Mouse (Mus musculus): ENCODE data around the gene Ints12. TPM values are rescaled to one million over a fixed set of nuclear protein-coding genes. Genes with fewer than 3 reads are reported as not detected.
A peak's percentile ranks its signal among the peaks of the same experiment; 100 is the strongest.

Ints12 gene
- polyA plus RNA-seq (2015; fragmentation: Nextera tagmentation; extraction: Ambion mirVana), result 20.4 and 21.8 TPM in 2 replicates

DNA sequence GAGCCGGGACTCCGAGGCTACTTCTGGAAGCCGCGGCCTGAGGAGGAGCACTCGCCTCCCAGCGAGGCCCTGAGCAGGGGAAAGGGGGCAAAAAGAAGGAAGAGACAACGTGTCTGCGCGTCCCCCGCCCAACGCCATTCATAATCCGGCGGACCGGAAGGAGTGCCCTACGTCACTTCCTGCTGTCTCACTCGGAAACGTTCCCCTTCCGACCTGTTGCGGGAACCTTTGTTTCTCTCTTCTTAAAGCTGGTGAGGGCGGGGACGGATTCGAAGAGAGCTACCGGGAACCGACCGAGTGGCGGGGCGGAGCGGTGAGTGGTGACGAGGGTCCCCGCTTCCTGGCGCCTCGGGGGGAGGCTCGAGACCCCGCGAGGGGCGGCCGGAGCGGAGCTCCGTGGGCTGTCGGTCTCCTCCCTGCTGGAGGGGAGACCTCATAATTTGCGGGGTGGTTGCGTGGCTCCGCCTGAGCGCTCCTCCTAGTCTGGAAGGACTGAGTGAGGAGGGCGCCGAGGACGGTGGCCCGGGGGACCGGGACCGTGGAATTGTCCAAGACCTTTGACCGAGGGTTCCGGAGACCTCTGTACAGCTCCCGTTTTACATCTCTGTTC lies at the start of gene Ints12, which contains the start of gene Gstcd:
TSS of gene Ints12 (plus strand) at position 177 of the 610 bp plus-strand sequence.
TSS of gene Gstcd (minus strand) at position 370 of the 610 bp plus-strand sequence.
- Histone ChIP-seq H3K9me3 (no peaks in the 10 kb centered on the region), H3K27me3 (no peaks in the 10 kb centered on the region), H3K4me3 (peak within 1 kb of the TSS; percentile 88), H3K4me2 (peak within 1 kb of the TSS; percentile 71), H3K9ac (peak within 1 kb of the TSS; percentile 95), H3K27ac (peak within 1 kb of the TSS; percentile 99), H3K4me1 (peaks cover 15% of the 10 kb centered on the region), H3K36me3 (no peaks in the 10 kb centered on the region)
- peak; percentile 97 for ATAC-seq (ENCODE audit: borderline replicate concordance, extremely low read depth, low FRiP score, low TSS enrichment)
- under 1% methylated on average over 46 of the region's 53 CpGs for WGBS

DNA sequence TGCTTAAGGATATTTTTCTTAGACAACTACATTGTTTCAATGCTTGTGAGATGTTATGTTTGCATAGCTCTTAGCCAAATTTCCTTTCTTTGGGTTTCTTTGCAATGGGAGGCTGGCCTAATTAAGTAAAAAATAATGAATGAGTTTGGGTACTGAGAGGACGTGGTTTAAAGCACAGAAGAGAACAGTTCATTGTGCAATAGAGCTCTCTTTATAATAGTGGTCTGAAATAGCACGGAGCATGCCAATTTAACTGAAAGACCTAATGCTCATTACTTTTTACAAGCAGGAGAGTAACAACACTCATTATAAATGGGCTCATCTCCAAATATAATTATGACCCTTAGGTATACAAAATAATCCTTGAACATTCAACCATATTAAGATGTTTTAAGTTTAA lies 39.6 kb upstream of the Ints12 start:
- Histone ChIP-seq H3K9me3 (no peaks in the 10 kb centered on the region), H3K4me1 (no peaks in the 10 kb centered on the region), H3K4me3 (no peak overlapping the region), H3K9ac (no peak overlapping the region), H3K27me3 (no peaks in the 10 kb centered on the region), H3K27ac (no peak overlapping the region), H3K36me3 (peaks cover 6% of the 10 kb centered on the region; the same call in 1 of the 2 replicates), H3K4me2 (no peak overlapping the region)
- ATAC-seq (ENCODE audit: borderline replicate concordance, extremely low read depth, low FRiP score, low TSS enrichment), result peak; percentile 75; the same call in 1 of the 2 replicates
- 53% methylated on average over 2 of the region's 2 CpGs for WGBS

DNA sequence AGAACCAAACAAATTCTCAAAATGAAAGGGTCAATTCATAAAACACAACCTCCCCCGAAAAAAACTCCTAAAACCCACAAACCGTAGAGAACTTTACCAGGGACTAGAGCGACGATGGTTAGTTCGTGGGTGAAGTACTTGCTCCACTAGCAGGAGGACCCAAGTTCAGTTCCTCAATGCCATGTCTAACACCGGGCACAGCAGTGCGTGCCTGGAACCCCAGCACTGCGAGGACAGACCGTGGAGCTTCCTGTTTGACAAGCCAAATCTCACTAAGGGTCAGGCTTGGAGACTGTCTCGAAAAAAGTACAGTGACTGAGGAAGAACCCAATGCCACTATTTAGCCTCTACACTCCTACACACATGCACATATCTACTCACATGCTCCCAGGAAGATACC lies 16.1 kb upstream of the Ints12 start:
- H3K9me3 ChIP-seq, result no peaks in the 10 kb centered on the region

DNA sequence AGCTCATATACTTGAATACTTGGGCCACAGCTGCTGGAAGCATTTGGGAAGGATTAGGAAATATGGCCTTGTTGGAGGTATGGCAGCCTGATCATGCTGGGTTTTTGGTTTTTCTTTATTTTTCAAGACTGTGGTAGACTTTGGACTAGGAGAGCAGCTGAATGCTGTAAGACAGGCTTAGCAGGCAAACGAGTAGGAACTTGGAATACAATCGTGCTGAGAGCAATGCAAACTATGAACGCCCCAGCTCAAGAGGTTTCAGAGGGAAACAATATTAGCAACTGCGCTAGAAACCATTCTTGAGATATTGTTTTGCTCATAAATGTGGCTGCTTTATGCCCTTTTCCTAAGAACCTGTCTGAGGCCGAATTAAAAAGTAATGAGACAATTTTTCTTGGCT lies 8.9 kb upstream of the Ints12 start:
- Histone ChIP-seq H3K27me3 (no peaks in the 10 kb centered on the region), H3K36me3 (peaks cover 35% of the 10 kb centered on the region), H3K4me1 (no peaks in the 10 kb centered on the region), H3K4me3 (no peak overlapping the region), H3K27ac (no peak overlapping the region), H3K9ac (no peak overlapping the region), H3K9me3 (no peaks in the 10 kb centered on the region), H3K4me2 (no peak overlapping the region)
- 79% methylated on average over 5 of the region's 5 CpGs for WGBS
- no peak for ATAC-seq (ENCODE audit: borderline replicate concordance, extremely low read depth, low FRiP score, low TSS enrichment)

More for the DNA sequence above, 16.1 kb upstream of the Ints12 start:
- no peak for ATAC-seq (ENCODE audit: borderline replicate concordance, extremely low read depth, low FRiP score, low TSS enrichment)
- no peaks in the 10 kb centered on the region for H3K4me1 ChIP-seq
- no peak overlapping the region for H3K4me2 ChIP-seq
- no peaks in the 10 kb centered on the region for H3K27me3 ChIP-seq
- 90% methylated on average over 10 of the region's 10 CpGs for WGBS
- no peak overlapping the region for H3K9ac ChIP-seq
- peaks cover 18% of the 10 kb centered on the region for H3K36me3 ChIP-seq
- no peak overlapping the region for H3K27ac ChIP-seq
- H3K4me3 ChIP-seq, result no peak overlapping the region

DNA sequence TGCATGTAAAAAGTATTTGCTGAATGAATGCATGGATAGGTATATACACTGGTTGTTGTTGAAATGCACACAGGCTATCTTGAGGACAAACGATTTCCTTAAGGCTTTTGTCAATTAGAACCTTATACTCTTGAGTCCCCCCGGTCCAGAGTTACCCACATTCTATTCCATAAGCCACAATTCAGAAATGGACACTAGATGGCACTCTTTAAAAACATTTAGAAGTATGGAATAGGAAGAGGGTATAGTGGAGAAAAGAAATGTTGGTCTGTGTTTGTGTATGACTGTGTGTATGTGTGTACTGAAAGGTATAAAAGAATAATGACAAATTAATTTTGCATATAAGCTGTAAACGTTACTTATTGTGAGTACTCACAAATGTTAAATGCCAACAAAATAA lies 5.8 kb upstream of the Ints12 start:
- no peaks in the 10 kb centered on the region for H3K27me3 ChIP-seq
- peaks cover 28% of the 10 kb centered on the region for H3K36me3 ChIP-seq
- ATAC-seq (ENCODE audit: borderline replicate concordance, extremely low read depth, low FRiP score, low TSS enrichment), result peak; percentile 70; the same call in 1 of the 2 replicates
- no peaks in the 10 kb centered on the region for H3K9me3 ChIP-seq
- H3K4me3 ChIP-seq, result no peak overlapping the region
- WGBS, result 50% methylated on average over 3 of the region's 3 CpGs
- no peak overlapping the region for H3K27ac ChIP-seq
- no peak overlapping the region for H3K9ac ChIP-seq
- H3K4me1 ChIP-seq, result no peaks in the 10 kb centered on the region; the same call in 1 of the 2 replicates
- H3K4me2 ChIP-seq, result no peak overlapping the region

DNA sequence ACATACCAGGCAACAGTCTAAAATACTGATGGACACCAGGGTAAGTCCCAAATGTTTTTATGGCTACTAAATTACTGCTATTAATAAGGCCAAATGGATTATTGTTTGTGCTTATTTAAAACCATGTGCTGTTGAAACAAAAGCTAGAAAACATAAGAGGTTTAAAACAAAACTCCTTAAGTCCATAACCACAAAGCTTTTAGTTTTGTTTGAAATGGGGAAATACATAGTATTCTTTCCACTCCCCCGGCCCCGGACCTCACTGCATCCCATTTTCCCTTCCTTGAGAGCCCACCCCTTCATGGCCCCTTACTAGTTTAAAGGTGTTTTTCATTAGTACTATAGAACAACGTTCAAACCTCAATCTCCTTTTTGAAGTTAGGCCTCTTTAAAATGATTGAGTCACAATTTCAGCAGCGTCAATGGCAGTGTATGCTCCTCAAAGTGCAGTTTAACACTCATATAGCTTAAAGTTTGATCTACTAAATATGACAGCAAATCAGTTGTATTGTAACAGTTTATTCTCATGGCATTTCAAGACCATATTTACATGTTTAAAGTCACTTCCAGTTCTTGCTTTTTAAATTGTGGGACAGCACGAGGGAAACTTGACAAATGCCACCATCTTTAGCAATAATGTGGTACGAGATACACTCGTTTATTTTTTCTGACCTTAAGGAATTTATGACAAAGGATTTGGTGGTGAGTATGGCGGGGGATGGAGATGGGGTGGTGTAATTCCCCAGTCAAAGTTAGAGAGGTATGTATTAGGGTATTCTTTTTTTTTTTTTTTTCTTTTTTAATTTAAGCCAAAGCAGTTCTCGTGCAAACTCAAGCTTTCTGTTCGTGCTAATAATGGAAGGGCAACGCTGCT lies 1.2 kb upstream of the Ints12 start:
- Histone ChIP-seq H3K4me3 (peak overlapping the region; percentile 88), H3K4me2 (peak overlapping the region; percentile 71), H3K9me3 (no peaks in the 10 kb centered on the region), H3K27me3 (no peaks in the 10 kb centered on the region), H3K4me1 (peaks cover 15% of the 10 kb centered on the region), H3K9ac (peak overlapping the region; percentile 95), H3K36me3 (no peaks in the 10 kb centered on the region), H3K27ac (peak overlapping the region; percentile 99)
- no peak for ATAC-seq (ENCODE audit: borderline replicate concordance, extremely low read depth, low FRiP score, low TSS enrichment)
- WGBS, result 4% methylated on average over 11 of the region's 11 CpGs

DNA sequence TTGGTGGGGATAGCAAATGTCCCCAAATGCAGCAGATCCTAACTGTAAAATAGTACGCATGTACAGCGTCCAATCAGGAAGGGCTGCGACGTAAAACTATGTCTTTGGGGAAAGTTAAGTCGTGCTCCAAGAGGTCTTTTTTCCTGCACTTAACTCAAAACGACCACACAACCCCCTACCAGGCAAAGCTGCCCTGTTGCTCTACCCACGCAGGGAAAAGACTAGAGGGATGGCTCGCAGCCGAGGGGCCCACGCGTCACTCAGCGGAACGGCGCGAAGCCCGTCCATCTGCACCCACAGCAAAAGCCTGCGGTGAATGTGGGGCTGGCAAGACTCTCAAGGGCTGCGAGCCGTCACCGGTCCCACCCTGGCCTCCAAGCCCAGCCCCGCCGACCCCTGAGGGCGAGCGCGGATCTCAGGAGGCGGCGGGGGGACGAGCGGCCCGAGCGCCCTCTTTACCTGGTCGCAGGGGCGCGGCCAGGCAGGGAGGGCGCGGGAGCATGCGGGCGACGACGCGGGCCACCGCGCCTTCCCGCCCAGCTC lies 448 bp upstream of the Ints12 start:
- H3K36me3 ChIP-seq, result no peaks in the 10 kb centered on the region
- H3K4me1 ChIP-seq, result peaks cover 15% of the 10 kb centered on the region
- H3K9ac ChIP-seq, result peak overlapping the region; percentile 95
- H3K9me3 ChIP-seq, result no peaks in the 10 kb centered on the region
- peak overlapping the region; percentile 88 for H3K4me3 ChIP-seq
- no peaks in the 10 kb centered on the region for H3K27me3 ChIP-seq
- WGBS, result under 1% methylated on average over 35 of the region's 44 CpGs
- peak overlapping the region; percentile 71 for H3K4me2 ChIP-seq
- peak overlapping the region; percentile 99 for H3K27ac ChIP-seq
- peak; percentile 81 for ATAC-seq (ENCODE audit: borderline replicate concordance, extremely low read depth, low FRiP score, low TSS enrichment)

DNA sequence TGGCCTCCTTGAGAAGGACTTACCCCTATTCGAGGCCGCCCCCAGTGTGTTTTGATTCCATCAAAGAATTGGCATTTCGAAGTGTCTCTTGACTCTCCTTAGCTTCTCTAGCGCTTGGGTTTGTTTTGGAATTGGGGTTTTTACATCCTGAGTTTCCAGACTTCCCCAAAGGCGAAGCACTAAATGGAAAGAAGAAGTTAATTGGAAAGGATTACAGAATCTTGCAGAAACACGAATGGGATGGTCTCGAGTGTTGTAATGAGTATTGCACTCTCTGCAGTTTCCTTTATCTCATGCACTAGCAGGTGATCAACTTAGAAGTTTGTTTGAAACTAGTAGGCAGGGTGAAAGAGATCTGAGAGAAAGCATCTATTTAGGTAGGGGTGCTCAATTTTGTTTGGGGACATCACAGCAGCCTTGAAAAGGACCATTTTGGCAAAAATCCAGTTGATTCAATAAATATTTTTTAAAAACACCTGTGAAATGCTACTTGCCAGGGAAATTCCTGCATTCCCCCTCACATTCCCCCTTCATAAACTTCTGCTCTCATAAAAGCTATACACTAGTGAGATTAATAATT lies 724 bp downstream of the Ints12 start:
- H3K9ac ChIP-seq, result peak overlapping the region; percentile 95
- peak overlapping the region; percentile 58 for H3K4me2 ChIP-seq
- no peaks in the 10 kb centered on the region for H3K27me3 ChIP-seq
- WGBS, result under 1% methylated on average over 7 of the region's 7 CpGs
- H3K36me3 ChIP-seq, result no peaks in the 10 kb centered on the region
- no peaks in the 10 kb centered on the region for H3K9me3 ChIP-seq
- H3K27ac ChIP-seq, result peak overlapping the region; percentile 99
- H3K4me3 ChIP-seq, result peak overlapping the region; percentile 88
- peaks cover 15% of the 10 kb centered on the region for H3K4me1 ChIP-seq
- ATAC-seq (ENCODE audit: borderline replicate concordance, extremely low read depth, low FRiP score, low TSS enrichment), result no peak

DNA sequence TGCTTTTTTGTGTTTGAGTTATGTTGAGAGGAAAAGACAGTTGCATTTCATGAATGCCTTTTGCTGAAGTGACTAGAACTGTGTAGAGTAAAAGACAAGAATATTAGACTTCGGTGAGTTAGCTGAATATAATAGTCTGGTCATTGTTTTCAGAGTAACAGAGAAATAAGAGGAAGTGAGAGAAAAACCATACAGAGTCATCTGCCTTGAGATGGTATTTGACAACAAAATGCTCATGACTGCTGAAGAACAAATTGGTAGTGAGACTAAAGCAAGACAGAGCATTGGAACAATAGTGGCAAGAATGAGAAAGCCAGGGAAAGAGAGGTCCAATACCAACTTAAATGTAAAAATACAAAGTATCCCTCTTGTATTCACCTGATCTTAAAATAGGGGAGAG lies 1.3 kb downstream of the Ints12 start:
- peaks cover 3% of the 10 kb centered on the region; the same call in 1 of the 2 replicates for H3K36me3 ChIP-seq
- H3K27ac ChIP-seq, result no peak overlapping the region
- 75% methylated on average over 1 of the region's 1 CpGs for WGBS
- H3K27me3 ChIP-seq, result no peaks in the 10 kb centered on the region
- H3K4me3 ChIP-seq, result peak overlapping the region; percentile 88
- peak overlapping the region; percentile 95; the same call in 1 of the 2 replicates for H3K9ac ChIP-seq
- no peaks in the 10 kb centered on the region for H3K9me3 ChIP-seq
- peak overlapping the region; percentile 58 for H3K4me2 ChIP-seq
- H3K4me1 ChIP-seq, result peaks cover 15% of the 10 kb centered on the region
- ATAC-seq (ENCODE audit: borderline replicate concordance, extremely low read depth, low FRiP score, low TSS enrichment), result no peak

DNA sequence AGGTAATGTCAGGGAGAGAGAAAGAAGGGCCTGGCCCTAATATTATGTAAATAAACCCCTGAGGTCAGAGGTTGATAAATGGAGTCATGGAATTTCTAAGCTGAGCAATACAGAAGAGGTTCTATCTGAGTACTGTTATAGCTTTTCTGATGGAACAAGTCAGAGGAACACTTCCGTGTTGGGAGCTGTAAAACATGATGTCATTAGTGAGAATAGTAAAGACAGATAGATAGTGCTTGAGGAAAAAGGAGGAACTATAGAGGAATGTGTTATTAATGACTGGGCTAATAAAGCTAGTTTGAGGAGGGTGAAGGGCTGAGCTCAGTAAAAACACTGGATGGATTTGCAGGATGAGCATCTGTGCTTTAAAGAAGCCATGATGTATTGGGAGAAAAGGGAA lies 2.7 kb downstream of the Ints12 start:
- Histone ChIP-seq H3K9me3 (no peaks in the 10 kb centered on the region), H3K27ac (no peak overlapping the region), H3K4me1 (peaks cover 15% of the 10 kb centered on the region), H3K4me2 (no peak overlapping the region), H3K4me3 (no peak overlapping the region), H3K36me3 (peaks cover 14% of the 10 kb centered on the region), H3K27me3 (no peaks in the 10 kb centered on the region), H3K9ac (no peak overlapping the region)
- ATAC-seq (ENCODE audit: borderline replicate concordance, extremely low read depth, low FRiP score, low TSS enrichment), result no peak
- 20% methylated on average over 1 of the region's 1 CpGs for WGBS

DNA sequence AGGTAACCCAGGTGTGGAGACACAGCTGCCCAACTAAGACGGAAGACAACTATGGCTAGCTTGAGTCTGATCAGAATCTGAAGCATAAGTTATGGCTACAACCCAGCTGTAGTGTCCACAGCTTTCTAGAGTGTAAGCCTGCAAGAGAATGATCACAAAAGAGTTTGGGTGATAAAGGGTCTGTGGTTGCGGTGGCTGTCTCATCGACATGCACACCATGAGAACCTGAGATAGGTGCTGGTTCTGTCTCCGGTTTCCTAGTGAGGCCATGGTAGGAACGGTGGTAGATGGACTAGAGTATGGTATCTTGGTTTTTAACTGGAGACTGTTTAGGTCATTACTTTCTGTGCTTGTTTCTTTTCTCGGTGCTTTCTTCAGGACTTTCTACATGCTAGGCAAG lies 6.3 kb downstream of the Ints12 start:
- no peak for ATAC-seq (ENCODE audit: borderline replicate concordance, extremely low read depth, low FRiP score, low TSS enrichment)
- Histone ChIP-seq H3K4me2 (no peak overlapping the region), H3K36me3 (peaks cover 33% of the 10 kb centered on the region), H3K4me1 (peaks cover 10% of the 10 kb centered on the region; the same call in 1 of the 2 replicates), H3K9me3 (no peaks in the 10 kb centered on the region), H3K27ac (no peak overlapping the region), H3K27me3 (no peaks in the 10 kb centered on the region), H3K9ac (no peak overlapping the region), H3K4me3 (no peak overlapping the region)
- WGBS, result 92% methylated on average over 6 of the region's 6 CpGs

All from lung, embryonic 15.5 days (tissue).